Mouse (Mus musculus): ENCODE measurements around the gene Rere.
"Not testable (repeated sequence)": the region's sequence is repeated elsewhere in the genome, so short reads cannot be mapped to it uniquely, and the experiment has no call there.

Gene Rere

DNA sequence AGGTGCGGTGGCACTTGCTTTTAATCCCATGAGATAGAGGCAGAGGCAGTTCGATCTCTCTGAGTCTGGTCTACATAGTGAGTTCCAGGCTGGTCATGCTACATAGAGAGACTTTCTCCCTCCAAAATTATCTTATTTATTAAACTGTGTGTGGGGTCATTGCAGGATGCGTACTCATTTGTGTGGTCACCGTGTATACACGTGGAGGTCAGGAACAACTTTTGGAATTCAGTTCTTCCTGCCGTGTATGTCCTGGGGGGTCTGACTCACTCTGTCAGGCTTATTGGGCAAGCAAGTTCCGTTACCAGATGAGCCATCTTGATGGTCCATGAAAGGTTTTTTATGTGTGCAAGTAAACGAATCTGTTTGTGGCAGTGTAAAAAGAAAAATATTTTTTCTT lies 5.5 kb downstream of the Rere start:
- DNase-seq (ENCODE audit: low spot score): no peak

DNA sequence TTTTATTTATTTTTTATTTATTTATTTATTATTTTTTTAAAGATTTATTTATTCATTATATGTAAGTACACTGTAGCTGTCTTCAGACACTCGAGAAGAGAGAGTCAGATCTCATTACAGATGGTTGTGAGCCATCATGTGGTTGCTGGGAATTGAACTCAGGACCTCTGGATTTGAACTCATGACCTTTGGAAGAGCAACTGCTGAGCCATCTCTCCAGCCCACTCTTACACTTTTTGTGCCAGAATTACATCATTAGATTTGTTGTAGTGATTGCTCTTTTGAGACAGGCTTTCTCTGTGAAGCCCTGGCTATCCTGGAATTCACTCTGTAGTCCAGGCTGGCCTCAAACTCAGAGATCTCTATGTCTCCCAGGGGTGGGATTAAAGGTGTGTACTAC lies 6.0 kb downstream of the Rere start:
- DNase-seq (ENCODE audit: low spot score): not testable (repeated sequence)

DNA sequence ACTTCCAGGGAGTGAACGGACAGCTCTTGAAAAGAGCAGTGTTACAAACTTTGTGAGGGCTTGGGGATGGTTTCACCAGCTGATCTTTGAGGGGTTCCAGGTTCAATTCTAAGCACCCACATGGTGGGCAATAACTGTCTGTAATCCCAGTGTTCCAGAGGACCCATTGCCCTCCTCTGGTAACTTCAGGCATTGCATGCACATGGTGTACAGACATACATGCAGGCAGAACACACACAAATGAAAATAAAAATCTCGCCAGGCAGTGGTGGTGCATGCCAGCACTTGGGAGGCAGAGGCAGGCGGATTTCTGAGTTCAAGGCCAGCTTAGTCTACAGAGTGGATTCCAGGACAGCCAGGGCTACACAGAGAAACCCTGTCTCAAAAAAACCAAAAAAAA lies 10.5 kb downstream of the Rere start:
- DNase-seq (ENCODE audit: low spot score): no peak

DNA sequence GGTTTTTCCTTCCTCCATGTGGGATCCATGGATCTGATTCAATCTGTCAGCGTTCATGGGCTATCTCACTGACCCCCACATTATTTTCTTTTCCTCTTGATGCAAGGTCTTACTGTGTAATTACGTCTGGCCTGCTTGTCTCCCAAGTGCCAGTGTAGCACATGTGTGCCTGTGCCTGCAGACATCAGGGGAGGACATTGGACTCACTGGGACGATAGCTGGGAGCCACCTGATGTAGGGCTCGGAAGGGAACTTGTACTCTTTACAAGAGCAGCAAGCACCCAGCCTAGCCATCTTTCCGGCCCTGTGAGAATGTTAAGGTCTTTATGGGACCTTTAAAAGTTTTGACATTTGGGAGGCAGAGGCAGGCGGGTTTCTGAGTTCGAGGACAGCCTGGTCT lies 13.4 kb downstream of the Rere start:
- no peak for DNase-seq (ENCODE audit: low spot score)

DNA sequence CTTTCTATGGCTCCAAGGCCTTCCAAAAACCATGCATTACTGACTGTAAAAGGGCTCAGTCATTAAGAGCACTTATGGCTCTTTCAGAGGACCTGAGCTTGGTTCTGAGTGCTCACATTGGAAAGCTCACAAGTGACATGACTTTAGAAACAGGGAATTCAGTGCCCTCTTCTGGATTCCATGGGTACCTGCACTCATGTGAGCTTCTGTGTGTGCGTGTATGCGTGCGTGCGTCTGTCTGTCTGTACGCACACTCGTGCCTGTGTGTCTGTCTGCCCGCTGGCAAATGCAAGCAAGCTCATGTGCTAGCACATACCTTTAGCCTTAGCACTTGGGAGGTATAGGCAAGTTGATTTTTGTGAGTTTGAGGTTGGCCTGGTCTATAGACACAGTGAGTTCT lies 14.5 kb downstream of the Rere start:
- DNase-seq (ENCODE audit: low spot score): no peak

DNA sequence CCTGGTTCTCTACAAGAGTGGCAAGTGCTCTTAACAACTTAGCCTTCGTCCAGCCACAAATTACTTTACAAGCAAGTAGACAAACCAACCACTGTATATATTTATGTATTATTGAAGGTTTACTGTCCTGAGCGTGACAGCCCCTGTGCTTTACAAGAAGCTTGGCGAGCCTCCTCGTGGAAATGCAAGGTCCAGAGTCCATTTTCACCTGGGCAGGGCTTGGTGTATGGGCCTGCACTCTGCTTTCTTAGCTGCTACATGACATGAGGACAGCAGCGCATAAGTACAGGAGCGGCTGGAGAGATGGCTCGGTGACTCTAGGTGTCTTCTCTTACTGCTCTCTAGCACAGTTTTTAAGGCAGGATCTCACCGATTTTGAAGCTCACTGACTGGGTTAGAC lies 21.3 kb downstream of the Rere start:
- DNase-seq (ENCODE audit: low spot score): no peak

DNA sequence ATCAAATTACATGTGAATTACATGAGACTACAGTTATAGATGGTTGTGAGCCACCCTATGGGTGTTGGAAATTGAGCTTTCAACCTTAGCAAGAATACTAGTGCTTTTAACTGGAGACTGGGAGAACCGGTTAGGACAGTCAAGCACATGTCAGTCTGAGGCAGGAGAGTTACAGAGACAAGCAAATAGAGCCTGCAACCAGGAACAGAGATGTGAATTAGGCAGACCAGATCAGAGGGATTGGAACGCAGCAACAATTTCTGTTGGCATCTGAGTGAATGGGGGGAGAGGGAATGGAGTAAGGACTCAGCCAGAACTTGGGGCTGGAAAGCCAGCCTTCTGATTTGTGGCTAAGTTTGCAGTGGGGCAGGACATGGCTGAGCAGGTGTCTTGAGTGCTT lies 25.3 kb downstream of the Rere start:
- no peak for DNase-seq (ENCODE audit: low spot score)

DNA sequence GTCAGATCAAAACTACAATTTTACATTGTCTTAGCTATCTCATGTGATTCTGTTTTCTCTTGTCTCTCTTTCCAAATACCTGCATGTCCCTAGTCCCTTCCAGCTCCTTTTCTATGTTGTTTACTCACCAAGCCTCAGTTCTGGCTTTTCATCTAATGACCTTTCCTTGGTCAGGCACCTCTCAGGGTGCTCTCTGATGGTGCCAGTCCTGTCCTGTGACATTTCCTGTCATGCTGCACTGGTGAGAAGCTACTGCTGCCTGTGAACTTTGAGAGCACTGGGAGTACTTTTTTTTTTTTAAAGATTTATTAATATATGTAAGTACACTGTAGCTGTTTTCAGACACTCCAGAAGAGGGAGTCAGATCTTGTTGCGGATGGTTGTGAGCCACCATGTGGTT lies 25.8 kb downstream of the Rere start:
- no peak for DNase-seq (ENCODE audit: low spot score)

DNA sequence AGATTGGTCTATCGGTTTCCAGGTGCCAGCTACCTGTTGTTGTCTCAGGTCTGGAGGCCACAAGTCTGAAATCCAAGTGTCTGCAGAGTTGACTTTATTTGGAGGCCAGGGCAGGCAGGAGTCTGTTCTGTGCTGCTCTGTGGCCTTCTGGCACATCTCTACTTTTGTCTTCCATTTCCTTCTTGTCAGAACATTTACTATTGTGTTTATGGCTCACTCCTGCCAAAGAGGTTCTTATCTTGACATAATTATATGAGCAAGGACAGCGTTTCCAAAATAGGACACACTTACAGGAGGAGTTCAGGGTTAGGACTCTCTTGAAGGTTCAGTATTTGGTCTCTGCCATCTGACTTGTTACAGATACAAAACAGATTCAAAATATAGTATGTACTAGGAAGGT lies 30.0 kb downstream of the Rere start:
- no peak for DNase-seq (ENCODE audit: low spot score)

DNA sequence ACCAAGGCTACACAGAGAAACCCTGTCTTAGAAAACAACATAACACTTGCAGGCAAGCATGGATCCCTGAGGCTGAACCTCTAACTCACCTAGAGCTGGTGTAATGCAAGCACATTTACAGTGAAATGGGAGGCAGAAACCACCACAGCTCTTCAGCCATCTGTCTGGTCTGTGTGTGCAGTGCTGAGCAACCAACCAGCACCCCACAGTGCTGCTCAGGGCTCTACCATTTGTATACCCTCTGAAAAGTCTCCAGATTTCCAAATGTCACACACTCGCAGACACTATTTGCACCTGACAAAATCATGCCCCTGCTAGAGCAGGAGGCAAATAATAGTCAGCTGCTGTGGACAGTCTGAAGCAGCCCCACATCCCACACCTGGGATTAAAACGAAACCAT lies 31.2 kb downstream of the Rere start:
- no peak for DNase-seq (ENCODE audit: low spot score)

DNA sequence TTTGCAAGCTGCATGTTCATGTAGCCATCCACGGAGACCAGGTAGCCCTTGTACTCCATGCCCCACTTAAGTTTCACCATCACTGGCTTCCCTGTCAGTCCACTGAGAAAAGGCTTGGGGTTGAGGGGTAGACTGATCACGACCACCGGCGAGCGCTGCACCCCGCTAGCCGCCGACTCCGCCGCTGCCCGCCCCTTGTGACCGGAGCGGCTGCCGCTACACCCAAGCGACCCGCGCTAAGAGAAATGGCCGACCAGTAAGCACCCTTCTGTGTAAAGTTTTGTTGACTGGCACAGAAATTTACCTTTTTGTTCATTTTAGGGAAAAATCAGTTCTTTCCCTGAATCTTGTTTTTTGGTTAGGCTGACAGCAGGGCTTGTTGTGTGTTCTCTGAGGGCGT lies 33.9 kb downstream of the Rere start:
- DNase-seq (ENCODE audit: low spot score): no peak

DNA sequence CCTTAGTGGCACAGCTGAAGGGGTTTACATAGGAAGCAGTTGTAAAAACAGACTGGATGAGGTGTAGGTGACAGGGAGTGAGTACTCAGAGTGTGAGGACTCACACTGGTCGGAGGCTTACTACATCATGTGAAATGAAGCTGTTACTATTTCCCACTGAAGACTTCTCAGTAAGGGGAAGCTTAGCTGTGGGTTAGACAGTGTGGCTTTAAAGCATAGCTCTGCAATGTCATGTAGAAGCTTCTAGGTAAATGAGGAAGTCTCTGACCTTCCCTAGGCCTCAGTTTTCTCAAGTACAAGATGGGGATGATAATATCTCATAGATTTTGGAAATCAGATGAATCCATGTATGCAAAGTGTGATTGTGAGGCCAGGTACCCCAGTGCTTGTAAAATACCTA lies 35.1 kb downstream of the Rere start:
- DNase-seq (ENCODE audit: low spot score): no peak

DNA sequence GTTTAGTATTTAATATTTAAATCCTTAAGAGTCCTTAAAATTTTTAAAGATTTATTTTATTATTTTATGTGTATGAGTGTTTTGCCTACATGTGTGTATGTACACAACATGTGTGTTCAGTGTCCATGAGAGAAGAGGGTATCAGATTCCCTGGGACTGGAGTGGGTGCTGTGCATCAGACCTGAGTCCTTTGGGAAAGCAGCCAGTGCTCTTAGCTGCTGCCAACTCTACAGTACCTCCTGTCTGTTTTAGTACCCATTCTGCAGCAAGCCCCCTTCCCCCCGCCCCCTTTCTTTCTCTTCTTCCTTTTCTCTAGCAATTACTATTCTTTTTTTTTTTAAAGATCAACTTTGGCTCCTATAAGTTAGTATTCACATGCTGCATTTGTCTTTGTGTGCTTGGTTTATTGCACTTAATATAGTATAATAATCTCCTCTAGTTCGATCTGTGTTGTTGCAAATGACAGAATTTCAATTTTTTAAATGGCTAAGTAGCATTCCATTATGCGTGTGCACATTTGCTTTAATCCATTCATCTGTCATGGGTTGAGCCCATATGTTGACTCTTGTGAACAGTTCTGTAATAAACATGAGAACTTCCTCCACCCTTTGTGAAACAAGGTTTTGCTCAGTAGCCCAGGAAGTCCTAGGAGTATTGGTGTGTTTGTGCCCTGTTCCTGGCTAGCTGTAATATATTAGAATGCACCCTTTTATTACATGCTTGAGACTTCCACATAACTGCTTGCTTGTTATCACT lies 43.8 kb downstream of the Rere start:
- no peak for DNase-seq (ENCODE audit: low spot score)

DNA sequence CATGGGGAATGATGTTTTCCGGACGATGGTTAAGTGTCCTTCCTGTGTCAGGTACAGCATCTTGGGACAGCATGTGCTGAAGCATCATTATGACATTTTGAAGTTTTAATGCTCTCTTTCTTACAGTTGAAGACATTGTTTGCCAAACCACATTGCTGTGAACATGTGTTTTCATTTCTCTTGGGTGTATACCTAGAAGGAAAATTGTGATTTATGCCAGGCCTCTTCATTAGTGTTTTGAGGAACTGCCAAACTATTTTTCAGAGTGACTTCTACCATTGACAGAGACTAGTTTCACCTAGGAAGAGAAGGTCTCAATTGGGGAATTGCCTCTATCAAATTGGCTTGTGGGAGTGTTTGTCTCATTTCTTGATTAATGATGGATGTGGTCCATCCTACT lies 44.6 kb downstream of the Rere start:
- DNase-seq (ENCODE audit: low spot score): no peak

DNA sequence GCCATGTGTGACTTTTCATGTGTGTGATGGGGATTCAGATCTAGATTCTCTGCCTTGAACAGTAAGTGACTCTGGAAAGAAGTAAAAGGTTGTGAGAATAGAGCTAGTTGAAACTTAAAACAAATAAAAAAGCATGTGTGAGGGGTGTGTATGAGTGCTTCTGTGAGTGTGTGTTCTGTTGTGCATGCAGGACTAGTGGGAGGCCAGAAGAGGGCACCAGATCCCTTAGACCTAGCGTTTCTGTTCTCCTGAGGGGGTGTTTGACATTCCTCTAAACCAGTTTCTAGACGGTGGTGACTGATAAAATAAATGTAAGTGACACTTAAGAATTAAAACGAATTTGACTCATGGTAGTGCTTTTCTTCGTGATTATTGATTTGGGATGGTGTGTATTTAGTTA lies 46.0 kb downstream of the Rere start:
- DNase-seq (ENCODE audit: low spot score): no peak

DNA sequence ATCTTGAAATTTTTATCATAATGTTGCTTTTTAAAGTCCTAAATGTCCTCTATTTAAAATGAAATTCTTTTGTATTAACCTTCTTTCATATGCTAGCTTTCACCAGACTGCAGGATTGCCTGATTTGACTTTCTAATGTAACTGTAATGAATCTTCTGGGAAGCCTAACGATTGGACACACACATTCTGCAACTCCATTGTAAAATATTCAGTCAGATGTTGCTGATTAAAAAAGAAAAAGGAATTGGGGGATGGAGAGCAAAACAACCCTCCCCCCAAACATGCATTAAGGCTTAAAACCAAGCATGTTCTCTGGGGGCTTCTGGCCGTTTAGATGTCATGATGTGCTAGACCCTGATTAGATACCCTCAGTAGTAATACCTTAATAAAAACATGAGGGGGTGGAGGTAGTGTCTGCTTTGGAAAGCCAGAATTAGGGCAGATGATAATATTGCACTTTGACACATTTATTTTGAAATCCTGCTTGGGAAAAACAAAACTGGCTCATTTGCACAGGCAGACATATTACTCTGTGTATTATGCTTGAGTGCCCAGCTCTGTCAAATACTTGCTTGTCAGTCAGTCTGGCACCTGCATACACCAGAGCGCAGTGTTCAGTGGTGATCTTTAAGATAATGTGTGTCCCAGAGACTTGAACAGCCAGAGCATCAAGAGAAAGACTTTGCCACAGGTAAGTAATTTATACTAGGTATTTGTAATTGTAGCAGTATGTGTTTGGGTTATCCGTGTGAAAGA lies 52.7 kb downstream of the Rere start:
- DNase-seq (ENCODE audit: low spot score): no peak

DNA sequence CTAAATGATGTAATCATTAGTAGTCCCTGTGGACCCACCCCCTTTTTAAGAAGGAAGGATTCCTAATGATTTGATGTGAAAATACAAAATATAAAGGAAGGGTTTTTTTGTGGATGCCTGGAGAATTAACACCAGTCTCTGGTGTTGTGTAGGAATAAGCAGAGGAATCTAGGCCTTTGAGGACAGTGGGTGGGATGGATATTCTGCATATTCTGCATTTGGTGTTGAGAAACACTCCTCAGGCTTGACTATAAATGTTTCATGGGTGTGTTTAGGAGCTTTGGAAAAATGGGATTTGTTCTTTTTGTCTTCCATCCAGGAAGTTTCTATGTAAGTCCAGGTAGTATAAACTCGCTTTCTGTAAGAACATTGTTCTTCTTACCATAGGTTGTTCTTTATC lies 55.8 kb downstream of the Rere start:
- DNase-seq (ENCODE audit: low spot score): no peak

DNA sequence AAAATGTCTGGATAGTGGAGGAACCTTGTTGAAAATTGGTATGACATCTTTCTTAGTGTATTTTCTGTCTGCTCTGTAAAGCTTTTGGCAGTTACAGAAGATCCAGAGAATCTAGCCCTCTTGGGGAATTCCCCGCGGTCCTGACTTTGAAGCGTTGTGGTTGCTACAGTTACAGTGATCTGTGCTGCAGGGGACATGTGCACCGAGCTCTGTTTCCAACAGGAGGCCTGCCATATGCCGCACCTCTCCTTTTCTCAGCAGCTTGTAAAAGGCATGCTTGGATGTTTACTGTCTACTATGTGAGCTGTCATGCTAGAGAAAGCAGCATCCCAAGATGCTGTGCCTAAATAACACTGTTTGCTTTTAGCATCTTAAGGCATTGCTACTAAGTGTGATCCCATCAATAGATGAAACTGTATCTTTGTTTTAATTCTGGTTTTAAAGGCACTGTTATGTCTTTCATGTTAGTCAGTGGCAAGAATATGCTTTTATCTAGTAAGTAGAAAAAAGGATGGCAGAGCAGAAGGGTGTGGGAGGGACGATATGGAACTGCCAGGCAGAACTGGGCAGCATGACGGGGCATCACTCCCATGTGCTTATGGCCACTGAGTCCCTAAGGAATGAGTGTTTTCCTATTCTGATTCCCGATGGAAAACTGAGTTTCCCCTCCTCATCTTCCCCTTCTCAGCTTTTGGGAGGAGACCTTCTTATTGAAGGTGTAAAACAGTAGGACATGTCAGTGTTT lies 57.6 kb downstream of the Rere start:
- no peak for DNase-seq (ENCODE audit: low spot score)

DNA sequence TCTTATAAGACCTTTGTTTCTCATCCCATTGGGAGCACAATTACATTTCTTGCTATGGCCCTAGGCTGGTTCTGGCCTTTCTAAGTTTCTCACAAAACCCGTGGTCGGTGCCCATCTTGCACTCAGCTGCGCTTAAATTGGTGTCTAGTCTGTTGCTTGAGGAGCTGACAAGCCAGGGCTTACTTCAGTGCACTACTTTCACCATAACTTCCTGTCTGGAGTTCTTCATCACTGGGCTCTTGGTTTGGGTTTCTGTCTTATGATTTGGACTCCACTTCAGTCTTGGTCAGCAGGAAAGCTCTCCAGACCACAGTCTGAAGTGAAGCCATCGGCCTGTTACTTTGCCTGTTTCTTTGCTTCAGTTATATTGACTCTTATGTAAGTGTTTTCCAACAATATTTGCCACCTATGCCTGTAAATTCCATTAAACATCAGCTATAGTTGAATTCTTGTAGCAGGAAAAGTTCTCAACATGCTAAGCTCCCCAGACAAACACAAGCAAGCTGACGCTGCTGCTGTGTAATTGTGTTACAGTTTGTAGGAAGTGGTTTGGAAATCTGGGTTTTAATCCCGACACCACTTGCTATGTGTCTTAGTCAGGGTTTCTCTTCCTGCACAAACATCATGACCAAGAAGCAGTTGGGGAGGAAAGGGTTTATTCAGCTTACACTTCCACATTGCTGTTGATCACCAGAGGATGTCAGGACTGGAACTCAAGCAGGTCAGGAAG lies 59.5 kb downstream of the Rere start:
- DNase-seq (ENCODE audit: low spot score): no peak

DNA sequence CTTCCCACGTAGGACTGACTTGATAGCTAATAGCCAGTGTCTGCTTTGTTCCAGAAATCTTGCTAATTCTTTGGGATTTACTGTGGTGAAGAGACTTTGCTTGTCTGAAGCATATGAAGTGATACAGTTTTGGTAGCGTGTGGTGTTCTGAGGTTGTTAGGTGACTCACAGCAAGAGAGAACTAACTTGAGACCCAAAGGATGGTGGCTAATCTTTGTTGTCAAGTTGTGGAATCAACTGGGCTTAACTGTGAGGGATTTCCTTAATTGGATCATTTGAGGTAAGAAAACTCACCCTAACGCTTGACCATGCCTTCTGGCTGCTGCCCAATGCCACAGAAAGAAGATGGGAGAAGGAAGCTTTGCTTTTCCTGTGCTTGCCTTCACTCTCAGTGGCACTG lies 63.1 kb downstream of the Rere start:
- DNase-seq (ENCODE audit: low spot score): no peak

DNA sequence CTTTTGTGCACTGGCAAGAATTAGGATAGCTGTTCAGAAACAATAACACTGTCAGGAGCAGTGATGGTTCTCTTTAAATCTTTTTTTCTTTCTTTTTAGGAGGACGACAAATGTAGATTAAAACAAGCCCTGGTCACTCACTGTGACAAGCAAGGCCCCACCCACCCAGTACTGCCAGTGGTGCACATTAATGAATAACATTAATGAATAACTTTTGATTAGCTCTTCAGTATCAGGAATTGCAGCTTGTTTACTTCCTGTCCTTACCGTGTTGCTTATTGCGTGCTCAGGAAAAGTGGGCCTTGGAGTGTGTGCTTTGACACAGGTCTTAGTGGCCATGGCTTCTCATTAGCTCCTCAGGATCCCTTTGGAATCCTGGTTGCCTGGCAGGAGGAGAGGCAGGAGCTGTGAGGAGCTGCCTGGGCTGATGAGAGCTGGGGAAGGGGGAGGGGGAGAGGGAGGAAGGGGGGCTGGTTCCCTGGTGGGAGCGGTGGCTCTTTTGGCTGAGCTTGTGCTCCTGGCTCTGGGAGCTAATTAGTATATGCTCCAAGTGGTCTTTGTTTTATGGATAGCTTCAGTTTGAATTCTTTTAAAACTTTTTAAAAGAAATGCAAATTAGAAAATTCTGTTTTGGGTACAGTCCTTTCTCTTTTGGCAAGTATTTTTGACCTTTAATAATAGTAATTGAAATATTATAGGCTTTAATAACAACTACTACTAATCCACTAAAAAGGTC lies 65.4 kb downstream of the Rere start:
- DNase-seq (ENCODE audit: low spot score): no peak

DNA sequence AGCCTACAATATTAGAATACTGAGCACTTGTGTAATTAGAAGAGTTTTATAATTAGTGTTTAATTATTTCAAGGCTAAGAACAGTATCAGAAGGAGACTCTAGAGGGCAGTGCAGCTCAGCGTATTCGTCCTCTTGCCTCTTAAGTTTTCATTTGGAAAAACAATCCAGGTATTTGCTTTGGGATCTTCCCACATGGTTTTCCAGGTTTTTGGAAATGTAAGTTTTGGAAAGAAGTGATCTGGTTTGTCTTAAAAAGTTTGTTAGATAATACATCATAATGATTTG lies 65.9 kb downstream of the Rere start:
- no peak for DNase-seq (ENCODE audit: low spot score)
